Mouse (Mus musculus) bone marrow macrophage, adult 2 months (primary cell): ENCODE results near the gene Nuf2. TPM values are rescaled to one million over a fixed set of nuclear protein-coding genes. Genes with fewer than 3 reads are reported as not detected.
A peak's percentile ranks its signal among the peaks of the same experiment; 100 is the strongest.

Source experiments
- H3K27ac ChIP-seq: 2 replicates; pipeline ENCODE4 v1.5.1; 2012; ENCODE audit warnings: low read depth, low read length; ENCODE audit not compliant: insufficient read depth
- H3K4me1 ChIP-seq: 2 replicates; pipeline ENCODE4 v1.6.1; 2012; ENCODE audit warnings: low read length; ENCODE audit not compliant: control insufficient read depth, insufficient read depth
- H3K4me3 ChIP-seq: 2 replicates; pipeline ENCODE4 v1.5.1; 2012; ENCODE audit warnings: mild to moderate bottlenecking, low read length, moderate library complexity; ENCODE audit not compliant: insufficient read depth
- CTCF ChIP-seq: IDR thresholded peaks from 2 replicates; pipeline ENCODE4 v1.5.1; 2012; ENCODE audit warnings: low read depth, mild to moderate bottlenecking, low read length, moderate library complexity
- POLR2A ChIP-seq: IDR thresholded peaks from 2 replicates; pipeline ENCODE4 v1.6.1; 2012; ENCODE audit warnings: mild to moderate bottlenecking, low read depth, low read length, borderline replicate concordance
- polyA plus RNA-seq: library from polyadenylated mRNA; stranded (reverse); fragments of >200 nt; gene quantifications from 2 replicates; pipeline ENCODE4 v1.2.4, GENCODE M21; 2012; ENCODE audit not compliant: missing spikeins, insufficient read depth, insufficient read length

Gene Nuf2
- 29.4 and 32.5 TPM in 2 replicates for polyA plus RNA-seq

GRCm38 (mm10) chr1:169530876-169531701, at the start of gene Nuf2:
Gene Nuf2 (minus strand): TSS chr1:169531464.
- Histone ChIP-seq H3K4me1 (peaks cover 3% of the 10 kb centered on the region), H3K27ac (peak within 1 kb of the TSS; percentile 53), H3K4me3 (peak within 1 kb of the TSS; percentile 72)
- no peak for TF ChIP-seq POLR2A
- no peak for TF ChIP-seq CTCF

GRCm38 (mm10) chr1:169579572-169579971, 48.3 kb upstream of the Nuf2 start:
- H3K27ac ChIP-seq = no peak overlapping the region
- no peaks in the 10 kb centered on the region for H3K4me1 ChIP-seq
- no peak for TF ChIP-seq CTCF
- TF ChIP-seq POLR2A = no peak
- H3K4me3 ChIP-seq = no peak overlapping the region

- Histone ChIP-seq H3K4me3 (no peak overlapping the region), H3K27ac (no peak overlapping the region), H3K4me1 (no peaks in the 10 kb centered on the region)
- TF ChIP-seq POLR2A (no peak), CTCF (no peak)
Measured at GRCm38 (mm10) chr1:169574136-169574535, 42.9 kb upstream of the Nuf2 start.

- Histone ChIP-seq H3K27ac (no peak overlapping the region), H3K4me3 (no peak overlapping the region), H3K4me1 (no peaks in the 10 kb centered on the region)
- TF ChIP-seq POLR2A = no peak
- TF ChIP-seq CTCF = no peak
Measured at GRCm38 (mm10) chr1:169555621-169556020, 24.4 kb upstream of the Nuf2 start.

GRCm38 (mm10) chr1:169555019-169555418, 23.8 kb upstream of the Nuf2 start:
- TF ChIP-seq POLR2A (no peak), CTCF (no peak)
- H3K4me1 ChIP-seq = no peaks in the 10 kb centered on the region
- H3K4me3 ChIP-seq = no peak overlapping the region
- no peak overlapping the region for H3K27ac ChIP-seq

GRCm38 (mm10) chr1:169553446-169553845, 22.2 kb upstream of the Nuf2 start:
- Histone ChIP-seq H3K27ac (no peak overlapping the region), H3K4me3 (no peak overlapping the region), H3K4me1 (no peaks in the 10 kb centered on the region)
- TF ChIP-seq POLR2A (no peak), CTCF (no peak)

- TF ChIP-seq CTCF (no peak), POLR2A (no peak)
- Histone ChIP-seq H3K4me1 (no peaks in the 10 kb centered on the region), H3K27ac (no peak overlapping the region), H3K4me3 (no peak overlapping the region)
Measured at GRCm38 (mm10) chr1:169540415-169540814, 9.2 kb upstream of the Nuf2 start.

- H3K4me1 ChIP-seq = no peaks in the 10 kb centered on the region; the same call in 1 of the 2 replicates
- H3K4me3 ChIP-seq = peak overlapping the region; percentile 72
- no peak for TF ChIP-seq POLR2A
- TF ChIP-seq CTCF = no peak
- H3K27ac ChIP-seq = peak overlapping the region; percentile 39
Measured at GRCm38 (mm10) chr1:169531702-169532535, 655 bp upstream of the Nuf2 start.

GRCm38 (mm10) chr1:169529996-169530518, 1.2 kb downstream of the Nuf2 start:
- Histone ChIP-seq H3K4me1 (peaks cover 3% of the 10 kb centered on the region), H3K27ac (no peak overlapping the region), H3K4me3 (peak overlapping the region; percentile 70)
- TF ChIP-seq CTCF = no peak
- TF ChIP-seq POLR2A = no peak
